Mouse (Mus musculus): ENCODE measurements around the gene Mlh1.

Mlh1 gene

GRCm38 (mm10) chr9:111271434-111272160 lies at the start of gene Mlh1, which contains the start of gene Epm2aip1:
Mlh1 (minus strand) TSS chr9:111271791.
Epm2aip1 (plus strand) TSS chr9:111271929.
- peak; percentile 98 to 99 for DNase-seq (ENCODE audit: inconsistent age in 2 of 2, low spot score in 1 of 2)

- DNase-seq (ENCODE audit: inconsistent age in 2 of 2, low spot score in 1 of 2): no peak
Observed at GRCm38 (mm10) chr9:111320912-111321311, 49.3 kb upstream of the Mlh1 start.

GRCm38 (mm10) chr9:111314219-111314618 lies 42.6 kb upstream of the Mlh1 start:
- DNase-seq (ENCODE audit: inconsistent age in 2 of 2, low spot score in 1 of 2): peak; percentile 77 to 93

GRCm38 (mm10) chr9:111313793-111314192 lies 42.2 kb upstream of the Mlh1 start:
- DNase-seq (ENCODE audit: inconsistent age in 2 of 2, low spot score in 1 of 2): peak in 1 of 2 experiments; percentile 53

- DNase-seq (ENCODE audit: inconsistent age in 2 of 2, low spot score in 1 of 2): peak in 1 of 2 experiments; percentile 66
Observed at GRCm38 (mm10) chr9:111313299-111313698, 41.7 kb upstream of the Mlh1 start.

- DNase-seq (ENCODE audit: inconsistent age in 2 of 2, low spot score in 1 of 2): peak; percentile 44 to 78
Observed at GRCm38 (mm10) chr9:111312442-111313141, 41.0 kb upstream of the Mlh1 start.

- DNase-seq (ENCODE audit: inconsistent age in 2 of 2, low spot score in 1 of 2): peak; percentile 40 to 77
Observed at GRCm38 (mm10) chr9:111311843-111312441, 40.4 kb upstream of the Mlh1 start.

GRCm38 (mm10) chr9:111311031-111311842 lies 39.6 kb upstream of the Mlh1 start, which contains the start of gene Trank1:
Trank1 (plus strand) TSS chr9:111311739.
- DNase-seq (ENCODE audit: inconsistent age in 2 of 2, low spot score in 1 of 2): peak; percentile 90 to 92

GRCm38 (mm10) chr9:111306142-111306541 lies 34.6 kb upstream of the Mlh1 start:
- peak; percentile 86 to 90 for DNase-seq (ENCODE audit: inconsistent age in 2 of 2, low spot score in 1 of 2)

GRCm38 (mm10) chr9:111304036-111304435 lies 32.4 kb upstream of the Mlh1 start:
- DNase-seq (ENCODE audit: inconsistent age in 2 of 2, low spot score in 1 of 2): peak; percentile 59 to 76

- peak in 1 of 2 experiments; percentile 37 for DNase-seq (ENCODE audit: inconsistent age in 2 of 2, low spot score in 1 of 2)
Observed at GRCm38 (mm10) chr9:111302196-111302831, 30.7 kb upstream of the Mlh1 start.

- peak; percentile 85 to 91 for DNase-seq (ENCODE audit: inconsistent age in 2 of 2, low spot score in 1 of 2)
Observed at GRCm38 (mm10) chr9:111298606-111299005, 27.0 kb upstream of the Mlh1 start.

GRCm38 (mm10) chr9:111296433-111296832 lies 24.8 kb upstream of the Mlh1 start:
- no peak for DNase-seq (ENCODE audit: inconsistent age in 2 of 2, low spot score in 1 of 2)

- DNase-seq (ENCODE audit: inconsistent age in 2 of 2, low spot score in 1 of 2): no peak
Observed at GRCm38 (mm10) chr9:111295323-111295722, 23.7 kb upstream of the Mlh1 start.

- no peak for DNase-seq (ENCODE audit: inconsistent age in 2 of 2, low spot score in 1 of 2)
Observed at GRCm38 (mm10) chr9:111294911-111295310, 23.3 kb upstream of the Mlh1 start.

GRCm38 (mm10) chr9:111293234-111293633 lies 21.6 kb upstream of the Mlh1 start:
- DNase-seq (ENCODE audit: inconsistent age in 2 of 2, low spot score in 1 of 2): peak in 1 of 2 experiments; percentile 61

GRCm38 (mm10) chr9:111290539-111291100 lies 19.0 kb upstream of the Mlh1 start:
- DNase-seq (ENCODE audit: inconsistent age in 2 of 2, low spot score in 1 of 2): no peak

- DNase-seq (ENCODE audit: inconsistent age in 2 of 2, low spot score in 1 of 2): peak; percentile 93 to 99
Observed at GRCm38 (mm10) chr9:111289832-111290339, 18.3 kb upstream of the Mlh1 start.

GRCm38 (mm10) chr9:111289294-111289831 lies 17.8 kb upstream of the Mlh1 start:
- DNase-seq (ENCODE audit: inconsistent age in 2 of 2, low spot score in 1 of 2): no peak
